Mouse (Mus musculus) WW6 (cell line): ENCODE measurements around the gene Gsta3.
"Not testable (repeated sequence)": the region's sequence is repeated elsewhere in the genome, so short reads cannot be mapped to it uniquely, and the experiment has no call there.

ENCODE experiments used
- DNase-seq: peaks from one replicate; pipeline ENCODE4 v3.0.0-alpha.2; 2013; ENCODE audit warnings: low read depth, low spot score

Gene Gsta3

DNA sequence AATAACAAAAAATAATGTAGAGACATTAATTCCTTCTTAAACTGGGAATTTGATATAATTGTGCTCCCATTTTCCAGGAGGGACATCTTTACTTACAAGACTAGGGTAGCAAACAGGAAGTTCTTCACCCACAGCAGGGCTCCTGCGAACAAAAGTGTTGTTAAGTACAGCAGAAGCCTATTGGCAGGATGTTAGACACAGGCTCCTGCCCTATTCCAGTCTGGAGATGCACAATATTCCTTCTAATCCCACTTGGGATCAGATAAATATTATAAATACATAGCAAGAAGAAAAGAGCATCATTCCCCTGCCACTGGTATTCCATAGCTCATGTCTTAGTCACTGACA lies 12.9 kb downstream of the Gsta3 start:
- no peak for DNase-seq

GRCm38 (mm10) chr1:21253856-21254255 lies 13.5 kb downstream of the Gsta3 start:
- DNase-seq, result no peak

GRCm38 (mm10) chr1:21255625-21256345 lies 15.4 kb downstream of the Gsta3 start:
- DNase-seq, result no peak

DNA sequence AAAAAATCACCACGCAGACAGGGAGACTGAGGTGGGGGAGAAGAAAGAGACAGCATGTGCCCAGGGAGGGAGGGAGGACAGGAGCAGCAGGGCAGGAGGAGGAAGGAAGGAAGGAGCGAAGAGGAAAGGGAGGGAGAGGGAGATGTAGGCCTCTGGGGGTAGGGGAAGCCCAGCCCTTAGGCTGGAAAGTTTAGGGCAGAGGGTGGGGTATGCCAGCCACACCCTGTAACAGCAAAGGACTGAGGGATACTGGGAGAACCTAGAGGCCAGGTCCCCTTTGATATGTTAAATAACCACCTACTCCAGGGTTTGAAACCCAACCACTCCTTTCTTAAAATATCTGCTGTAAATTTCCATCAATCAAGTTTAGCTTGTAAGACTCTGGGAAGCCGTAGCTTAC lies 16.0 kb downstream of the Gsta3 start:
- DNase-seq, result peak; percentile 60

GRCm38 (mm10) chr1:21256871-21257270 lies 16.5 kb downstream of the Gsta3 start:
- no peak for DNase-seq

DNA sequence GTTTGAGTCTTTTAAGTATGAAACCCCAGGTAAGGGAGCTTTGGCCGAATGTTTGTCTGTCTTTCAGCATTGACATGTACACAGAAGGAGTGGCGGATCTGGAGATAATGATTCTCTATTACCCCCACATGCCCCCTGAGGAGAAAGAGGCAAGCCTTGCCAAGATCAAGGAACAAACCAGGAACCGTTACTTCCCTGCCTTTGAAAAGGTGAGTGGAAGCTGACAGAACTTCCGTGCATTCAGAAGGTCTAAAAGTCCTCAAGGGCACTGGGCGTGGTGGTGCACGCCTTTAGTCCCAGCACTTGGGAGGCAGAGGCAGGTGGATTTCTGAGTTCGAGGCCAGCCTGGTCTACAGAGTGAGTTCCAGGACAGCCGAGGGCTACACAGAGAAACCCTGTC lies 19.6 kb downstream of the Gsta3 start:
- not testable (repeated sequence) for DNase-seq

GRCm38 (mm10) chr1:21262401-21262800 lies 22.0 kb downstream of the Gsta3 start:
- no peak for DNase-seq

DNA sequence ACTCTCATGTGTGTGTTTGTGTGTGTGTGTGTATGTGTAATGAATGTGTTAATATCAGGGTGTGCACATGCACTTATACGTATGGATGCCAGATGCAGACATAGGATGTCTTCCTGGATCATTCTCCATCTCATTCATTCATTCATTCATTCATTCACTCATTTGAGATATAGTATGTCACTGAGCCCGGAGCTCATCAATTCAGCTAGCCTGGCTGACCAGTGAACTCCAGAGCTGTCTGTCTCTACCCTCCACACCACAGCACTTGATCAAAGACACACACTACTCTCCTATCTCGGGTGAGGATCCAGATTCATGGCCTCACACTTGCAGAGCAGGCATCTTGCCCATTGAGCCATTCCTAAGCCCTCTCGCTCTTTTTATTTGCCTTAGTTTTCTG lies 23.6 kb downstream of the Gsta3 start:
- no peak for DNase-seq

DNA sequence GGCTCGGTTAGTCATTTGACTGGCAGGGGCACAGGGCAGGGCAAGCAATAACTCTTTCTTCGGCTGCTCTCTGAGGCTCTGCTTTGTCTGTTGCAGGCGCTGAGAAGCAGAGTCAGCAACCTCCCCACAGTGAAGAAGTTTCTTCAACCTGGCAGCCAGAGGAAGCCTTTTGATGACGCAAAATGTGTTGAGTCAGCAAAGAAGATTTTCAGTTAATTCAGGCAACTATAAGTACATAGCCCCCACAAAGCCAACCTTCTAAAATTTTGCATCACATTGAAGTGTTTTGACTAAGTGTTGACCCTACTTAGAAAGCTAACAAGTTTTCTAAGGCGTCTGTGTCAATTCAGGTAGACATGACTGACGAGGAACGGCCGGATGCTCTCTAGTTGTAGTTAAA lies 24.4 kb downstream of the Gsta3 start:
- DNase-seq, result no peak

DNA sequence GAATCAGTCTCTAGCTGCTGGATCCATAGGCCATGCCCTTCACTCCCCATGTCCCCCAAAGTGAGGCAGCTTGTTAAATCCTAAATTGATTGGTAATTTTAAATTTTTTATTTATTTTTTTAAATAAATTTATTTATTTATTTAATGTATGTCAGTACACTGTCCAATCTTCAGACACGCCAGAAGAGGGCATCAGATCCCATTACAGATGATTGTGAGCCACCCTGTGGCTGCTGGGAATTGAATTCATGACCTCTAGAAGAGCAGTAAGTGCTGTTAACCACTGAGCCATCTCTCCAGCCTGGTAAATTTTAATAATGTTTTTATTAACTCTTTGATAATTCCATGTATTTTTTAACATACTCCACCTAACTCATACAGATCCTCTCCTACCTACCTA lies 26.4 kb downstream of the Gsta3 start:
- no peak for DNase-seq

- DNase-seq, result not testable (repeated sequence)
Measured at GRCm38 (mm10) chr1:21267466-21267865, 27.1 kb downstream of the Gsta3 start.

DNA sequence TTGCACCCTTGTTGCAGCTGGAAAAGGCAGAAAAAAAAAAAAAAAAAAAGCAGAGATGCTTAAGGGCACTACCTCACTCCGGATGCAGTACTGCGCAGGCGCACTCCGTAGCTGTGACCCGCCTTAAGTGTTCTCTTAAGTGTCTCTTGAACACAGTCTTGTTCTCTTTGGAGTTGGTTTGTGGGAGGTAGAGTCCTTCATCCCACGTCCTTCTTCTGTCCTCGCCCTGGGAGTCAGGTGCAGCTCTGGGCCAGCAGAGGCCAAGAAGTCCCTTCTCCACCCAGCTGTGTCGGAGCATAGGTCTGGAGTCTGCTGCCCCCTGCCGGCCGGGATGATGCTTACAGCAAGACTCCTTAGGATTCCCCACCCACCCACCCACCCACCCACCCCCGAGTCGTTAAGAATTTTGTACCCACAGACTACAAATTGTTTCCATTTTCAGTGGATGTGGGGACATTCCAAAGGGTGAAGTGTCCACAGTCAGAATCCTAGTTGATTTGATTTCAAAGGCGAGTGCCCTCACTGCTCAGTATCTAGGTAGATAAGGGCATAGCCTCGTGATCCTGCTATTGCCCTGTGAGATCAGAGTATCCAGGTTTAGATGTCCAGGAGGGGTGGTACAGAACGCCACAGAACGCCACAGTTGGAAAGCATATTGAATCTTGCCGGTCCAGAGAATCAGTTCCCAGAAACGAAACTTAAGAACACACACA lies 31.1 kb downstream of the Gsta3 start:
- peak; percentile 45 for DNase-seq

- no peak for DNase-seq
Measured at GRCm38 (mm10) chr1:21272056-21272431, 31.7 kb downstream of the Gsta3 start.

DNA sequence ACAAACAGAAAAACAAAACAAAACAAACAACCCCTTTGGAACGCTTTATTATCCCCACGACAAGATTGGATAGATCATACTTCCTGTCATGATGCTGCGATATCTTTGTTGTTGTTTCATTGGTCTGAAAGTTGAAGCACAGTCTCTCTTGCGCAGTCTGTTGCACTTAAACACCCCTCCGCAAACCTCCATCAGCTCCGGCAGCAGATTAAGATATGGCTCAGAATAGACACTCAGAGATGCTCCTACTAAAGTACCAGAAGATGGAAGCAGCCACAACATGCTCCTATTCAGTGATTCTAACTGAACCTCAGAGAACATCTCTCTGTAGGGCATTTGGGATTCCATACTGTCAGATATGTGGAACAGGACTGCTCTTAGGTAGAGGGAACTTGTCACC lies 32.7 kb downstream of the Gsta3 start:
- no peak for DNase-seq

GRCm38 (mm10) chr1:21274437-21275040 lies 34.1 kb downstream of the Gsta3 start:
- DNase-seq, result no peak

GRCm38 (mm10) chr1:21275366-21275765 lies 35.0 kb downstream of the Gsta3 start:
- DNase-seq, result not testable (repeated sequence)

DNA sequence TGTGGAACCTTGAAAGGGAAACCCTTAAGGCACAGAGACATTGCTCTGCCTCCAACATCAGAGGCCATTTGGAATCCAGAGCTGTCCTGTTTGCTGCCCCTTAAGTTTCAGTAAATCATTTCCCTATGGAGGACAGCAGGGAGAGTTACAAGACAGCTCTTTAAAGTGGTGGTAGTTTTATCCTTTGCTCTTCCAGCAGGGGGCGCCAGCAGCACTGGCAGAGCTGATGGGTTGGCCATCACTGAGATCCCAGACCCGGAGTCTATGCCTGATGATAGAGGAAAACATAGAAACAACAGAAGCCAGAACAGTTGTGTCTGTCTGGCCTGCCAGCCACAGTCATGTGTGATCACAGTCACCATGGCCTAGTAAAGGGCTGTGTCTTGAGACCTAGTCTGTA lies 35.8 kb downstream of the Gsta3 start:
- not testable (repeated sequence) for DNase-seq

DNA sequence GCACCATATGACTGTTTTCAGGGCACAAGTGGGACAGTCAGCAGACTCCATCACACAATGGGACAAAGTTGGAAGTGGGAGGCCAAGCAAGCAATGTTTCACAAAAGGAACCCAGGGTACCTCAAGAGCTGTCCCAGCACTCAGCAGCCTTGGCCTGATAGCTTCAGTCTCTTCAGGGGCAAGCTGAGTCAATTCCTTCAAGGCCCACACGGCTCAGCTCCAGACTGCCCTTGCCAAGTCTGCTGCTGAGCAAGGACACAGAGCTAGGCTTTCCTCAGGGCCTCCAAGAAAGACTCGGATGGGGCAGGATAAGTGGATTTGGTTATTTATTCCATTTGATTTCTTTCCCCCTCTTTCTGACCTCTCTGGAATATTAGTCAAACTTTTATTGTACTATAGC lies 39.9 kb downstream of the Gsta3 start:
- no peak for DNase-seq

GRCm38 (mm10) chr1:21284644-21285043 lies 44.3 kb downstream of the Gsta3 start:
- not testable (repeated sequence) for DNase-seq

DNA sequence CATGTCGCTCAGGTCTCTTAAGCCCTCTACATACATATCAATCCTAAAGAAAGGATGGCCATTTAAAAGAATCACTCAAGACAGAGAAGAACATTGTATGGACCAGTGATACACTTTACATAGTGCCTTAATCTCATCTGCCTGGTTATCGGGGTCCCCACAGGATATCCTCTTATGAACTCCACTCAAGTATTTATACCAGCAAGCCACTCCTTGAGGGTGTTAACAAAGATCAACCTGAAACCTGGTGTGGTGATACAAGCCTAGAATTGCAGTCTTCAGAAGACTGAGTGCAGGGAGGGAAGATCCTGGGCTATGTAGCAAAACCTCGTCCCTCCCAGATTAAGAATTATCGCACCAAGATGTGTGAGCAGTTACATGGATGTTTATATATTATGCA lies 51.0 kb downstream of the Gsta3 start:
- no peak for DNase-seq

GRCm38 (mm10) chr1:21292590-21292989 lies 52.2 kb downstream of the Gsta3 start:
- no peak for DNase-seq

DNA sequence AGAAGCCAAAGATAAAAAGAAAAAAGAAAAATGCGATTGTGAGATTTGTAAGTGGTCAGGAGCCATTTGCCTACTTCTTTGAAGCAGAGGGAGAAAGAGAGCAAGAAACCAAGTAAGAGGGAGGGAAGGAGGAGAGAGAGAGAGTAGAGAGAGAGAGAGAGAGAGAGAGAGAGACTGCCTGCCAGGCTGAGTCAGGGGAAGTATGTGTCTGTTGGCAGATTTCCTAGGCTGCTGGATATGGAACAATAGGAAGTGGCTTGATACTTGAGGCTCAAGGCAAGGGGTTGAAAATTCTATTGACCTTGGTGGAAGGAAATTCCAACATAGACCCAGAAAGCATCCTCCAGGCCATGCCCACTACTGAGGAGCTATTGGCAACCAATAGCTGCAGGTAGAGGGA lies 55.8 kb downstream of the Gsta3 start:
- no peak for DNase-seq

DNA sequence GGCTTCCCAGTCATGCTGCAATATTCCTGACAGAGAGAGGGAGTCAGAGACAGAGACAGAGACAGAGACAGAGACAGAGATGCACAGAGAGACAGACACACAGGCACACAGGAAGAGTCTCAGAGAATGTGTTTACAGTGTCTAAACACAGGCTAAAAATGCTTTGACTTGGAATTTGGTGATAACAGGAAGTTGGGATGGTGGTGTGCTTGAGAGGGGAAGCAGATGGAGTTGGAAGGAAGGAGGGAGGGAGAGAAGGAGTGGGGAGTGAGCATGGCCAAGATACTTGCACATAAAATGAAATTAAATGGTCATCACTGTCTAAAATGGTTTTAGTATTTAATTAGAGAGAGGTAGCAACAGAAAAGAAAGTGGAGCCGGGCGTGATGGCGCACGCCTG lies 57.7 kb downstream of the Gsta3 start:
- no peak for DNase-seq
